Mouse (Mus musculus) stomach, postnatal 0 days (tissue): ENCODE measurements around the gene Pole4. TPM values are rescaled to one million over a fixed set of nuclear protein-coding genes. Genes with fewer than 3 reads are reported as not detected.
A peak's percentile ranks its signal among the peaks of the same experiment; 100 is the strongest.

Experiments used
- ATAC-seq: fragments of 200-750 bp; cut with Nextera tagmentation; 2 replicates; pipeline ENCODE4 v1.8.0; 2017; ENCODE audit not compliant: low FRiP score, low TSS enrichment
- DNase-seq: peaks from one replicate; pipeline ENCODE4 v3.0.0-alpha.2; 2016; ENCODE audit warnings: low spot score
- H3K27ac ChIP-seq: fragments of 300-500 bp; sonication (generic); replicated peaks from 2 replicates; pipeline ENCODE4 v1.5.1; 2014; ENCODE audit warnings: mild to moderate bottlenecking, control low read depth
- H3K27me3 ChIP-seq: fragments of 300-500 bp; sonication (generic); 2 replicates; pipeline ENCODE4 v1.6.1; 2014; ENCODE audit warnings: low read length; ENCODE audit not compliant: control insufficient read depth, insufficient read depth
- H3K36me3 ChIP-seq: fragments of 300-500 bp; sonication (generic); 2 replicates; pipeline ENCODE4 v1.6.1; 2014; ENCODE audit warnings: low read length, mixed read lengths; ENCODE audit not compliant: control insufficient read depth, insufficient read depth
- H3K4me1 ChIP-seq: fragments of 300-500 bp; sonication (generic); replicated peaks from 2 replicates; pipeline ENCODE4 v1.6.1; 2014; ENCODE audit warnings: antibody characterized with exemption; ENCODE audit not compliant: control insufficient read depth, insufficient read depth
- H3K4me2 ChIP-seq: fragments of 300-500 bp; sonication (generic); replicated peaks from 2 replicates; pipeline ENCODE4 v1.6.1; 2014; ENCODE audit warnings: low read depth, mild to moderate bottlenecking, control low read depth, moderate library complexity
- H3K4me3 ChIP-seq: fragments of 300-500 bp; sonication (generic); 2 replicates; pipeline ENCODE4 v1.5.1; 2014; ENCODE audit warnings: low read depth, low read length, control low read depth
- H3K9ac ChIP-seq: fragments of 300-500 bp; sonication (generic); 2 replicates; pipeline ENCODE4 v1.6.1; 2014; ENCODE audit warnings: mild to moderate bottlenecking, low read length, control low read depth, mixed read lengths
- H3K9me3 ChIP-seq: fragments of 300-500 bp; sonication (generic); 2 replicates; pipeline ENCODE4 v1.6.1; 2016; ENCODE audit warnings: low read length; ENCODE audit not compliant: control insufficient read depth
- CTCF ChIP-seq: IDR thresholded peaks from 2 replicates; pipeline ENCODE4 v1.5.1; 2016; ENCODE audit warnings: antibody characterized with exemption, low read depth, mild to moderate bottlenecking, moderate library complexity
- EP300 ChIP-seq: optimal IDR thresholded peaks from 2 replicates; pipeline ENCODE3; 2016; ENCODE audit warnings: antibody characterized with exemption
- WGBS: fragments of 180-500 bp; shearing (Covaris S2); extraction: QIAGEN DNeasy Blood & Tissue Kit; methylation state at CpG from one replicate; pipeline ENCODE4 v1.1.7; 2014; 5-methylcytosine and 5-hydroxymethylcytosine counted together
- polyA plus RNA-seq: library from polyadenylated mRNA; unstranded; fragments of >200 nt; fragmentation: Nextera tagmentation; extraction: Ambion mirVana; gene quantifications from 2 replicates; pipeline ENCODE4 v1.2.1, GENCODE M21; 2015

The Pole4 gene
- 79.8 and 84.5 TPM in 2 replicates for polyA plus RNA-seq

GRCm38 (mm10) chr6:82705221-82705620, at the start of gene Pole4:
Gene Pole4 (minus strand): TSS chr6:82705365.
- Histone ChIP-seq H3K9me3 (no peaks in the 10 kb centered on the region), H3K27ac (no peak within 1 kb of the TSS), H3K36me3 (no peaks in the 10 kb centered on the region), H3K27me3 (no peaks in the 10 kb centered on the region), H3K4me1 (no peaks in the 10 kb centered on the region), H3K4me2 (no peak within 1 kb of the TSS), H3K9ac (no peak within 1 kb of the TSS), H3K4me3 (no peak within 1 kb of the TSS)
- ATAC-seq (no peak), DNase-seq (no peak)
- TF ChIP-seq EP300 (no peak), CTCF (no peak)
- WGBS, result 82% methylated on average over 5 of the region's 5 CpGs

- Histone ChIP-seq H3K27me3 (no peaks in the 10 kb centered on the region), H3K36me3 (no peaks in the 10 kb centered on the region), H3K9me3 (no peaks in the 10 kb centered on the region), H3K27ac (no peak overlapping the region), H3K9ac (no peak overlapping the region), H3K4me3 (no peak overlapping the region), H3K4me1 (no peaks in the 10 kb centered on the region), H3K4me2 (no peak overlapping the region)
- WGBS, result 90% methylated on average over 6 of the region's 6 CpGs
- ATAC-seq (no peak), DNase-seq (no peak)
- TF ChIP-seq CTCF (no peak), EP300 (no peak)
Observed at GRCm38 (mm10) chr6:82754769-82755168, 49.6 kb upstream of the Pole4 start.

GRCm38 (mm10) chr6:82753638-82754361, 48.6 kb upstream of the Pole4 start:
- no peaks in the 10 kb centered on the region for H3K9me3 ChIP-seq
- no peak overlapping the region for H3K27ac ChIP-seq
- no peaks in the 10 kb centered on the region for H3K27me3 ChIP-seq
- ATAC-seq (peak; percentile 43; the same call in 1 of the 2 replicates), DNase-seq (peak; percentile 49)
- no peak overlapping the region for H3K9ac ChIP-seq
- H3K4me3 ChIP-seq, result no peak overlapping the region
- TF ChIP-seq CTCF (peak; percentile 64), EP300 (no peak)
- H3K4me1 ChIP-seq, result no peaks in the 10 kb centered on the region
- WGBS, result 66% methylated on average over 14 of the region's 14 CpGs
- no peak overlapping the region for H3K4me2 ChIP-seq
- H3K36me3 ChIP-seq, result no peaks in the 10 kb centered on the region

GRCm38 (mm10) chr6:82753061-82753460, 47.9 kb upstream of the Pole4 start:
- WGBS, result 45% methylated on average over 11 of the region's 11 CpGs
- Histone ChIP-seq H3K4me2 (no peak overlapping the region), H3K9me3 (no peaks in the 10 kb centered on the region), H3K27ac (no peak overlapping the region; the same call in 1 of the 2 replicates), H3K4me1 (no peaks in the 10 kb centered on the region), H3K27me3 (no peaks in the 10 kb centered on the region), H3K9ac (no peak overlapping the region), H3K36me3 (0 out of 2 replicates have a peak, but pooled peaks cover 2% of the 10 kb centered on the region), H3K4me3 (no peak overlapping the region)
- TF ChIP-seq CTCF, result no peak
- TF ChIP-seq EP300, result no peak
- ATAC-seq (no peak), DNase-seq (no peak)

- 89% methylated on average over 7 of the region's 7 CpGs for WGBS
- ATAC-seq, result no peak
- TF ChIP-seq CTCF, result no peak
- TF ChIP-seq EP300, result no peak
Observed at GRCm38 (mm10) chr6:82751791-82752190, 46.6 kb upstream of the Pole4 start.

GRCm38 (mm10) chr6:82751031-82751430, 45.9 kb upstream of the Pole4 start:
- Histone ChIP-seq H3K27me3 (no peaks in the 10 kb centered on the region), H3K9me3 (no peaks in the 10 kb centered on the region), H3K36me3 (0 out of 2 replicates have a peak, but pooled peaks cover 2% of the 10 kb centered on the region), H3K27ac (no peak overlapping the region), H3K9ac (no peak overlapping the region), H3K4me2 (no peak overlapping the region), H3K4me1 (no peaks in the 10 kb centered on the region), H3K4me3 (no peak overlapping the region)
- 67% methylated on average over 11 of the region's 11 CpGs for WGBS
- DNase-seq (no peak), ATAC-seq (no peak; the same call in 1 of the 2 replicates)
- no peak for TF ChIP-seq CTCF
- no peak for TF ChIP-seq EP300

More at GRCm38 (mm10) chr6:82751791-82752190, 46.6 kb upstream of the Pole4 start:
- DNase-seq, result no peak
- Histone ChIP-seq H3K4me1 (no peaks in the 10 kb centered on the region), H3K9ac (no peak overlapping the region), H3K27ac (no peak overlapping the region), H3K4me3 (no peak overlapping the region), H3K9me3 (no peaks in the 10 kb centered on the region), H3K27me3 (no peaks in the 10 kb centered on the region), H3K4me2 (no peak overlapping the region), H3K36me3 (0 out of 2 replicates have a peak, but pooled peaks cover 2% of the 10 kb centered on the region)
